Mouse (Mus musculus): Measurements from ENCODE around the gene Hfm1.

The Hfm1 gene

DNA sequence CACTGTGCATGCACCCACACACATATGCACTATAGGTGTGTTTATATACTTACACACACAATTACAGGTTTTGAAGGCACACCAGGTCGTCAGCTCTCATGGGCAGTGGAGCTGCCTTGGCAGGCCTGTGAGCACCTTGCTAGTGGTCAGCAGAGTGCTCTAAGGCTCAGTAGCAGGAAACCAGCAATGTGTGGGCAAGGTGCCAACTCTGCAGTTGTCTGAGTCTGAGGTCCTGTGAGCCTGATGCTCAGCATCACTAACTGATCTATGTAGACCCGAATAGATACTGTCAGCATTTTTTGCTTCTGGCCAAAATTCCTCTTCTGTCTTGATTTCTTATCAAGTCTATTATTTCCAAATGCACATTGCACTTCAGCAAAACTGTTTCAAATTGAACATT is 82.2 kb downstream of the Hfm1 start:
- no peak for DNase-seq (ENCODE audit: low spot score in 2 of 2)

DNA sequence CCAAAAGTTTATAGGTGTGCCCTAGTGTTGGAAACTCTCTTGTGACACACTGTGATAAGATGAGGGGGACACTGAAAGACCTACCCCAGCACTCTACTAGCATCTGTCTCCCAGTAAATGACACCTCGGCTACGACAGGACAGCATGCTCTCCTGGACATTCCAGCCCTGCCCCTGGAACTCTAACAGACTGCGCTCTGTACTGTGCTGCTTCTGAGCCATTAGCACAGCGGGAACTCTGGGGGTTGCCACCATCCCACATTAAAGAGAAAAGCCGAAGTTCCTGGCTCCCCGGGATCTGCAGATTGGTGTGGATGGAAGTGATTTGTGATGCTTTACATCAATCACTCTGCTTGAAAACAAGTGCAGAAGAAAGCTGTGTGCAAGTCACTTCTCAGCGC is 93.1 kb downstream of the Hfm1 start:
- DNase-seq (ENCODE audit: low spot score in 2 of 2): no peak

DNA sequence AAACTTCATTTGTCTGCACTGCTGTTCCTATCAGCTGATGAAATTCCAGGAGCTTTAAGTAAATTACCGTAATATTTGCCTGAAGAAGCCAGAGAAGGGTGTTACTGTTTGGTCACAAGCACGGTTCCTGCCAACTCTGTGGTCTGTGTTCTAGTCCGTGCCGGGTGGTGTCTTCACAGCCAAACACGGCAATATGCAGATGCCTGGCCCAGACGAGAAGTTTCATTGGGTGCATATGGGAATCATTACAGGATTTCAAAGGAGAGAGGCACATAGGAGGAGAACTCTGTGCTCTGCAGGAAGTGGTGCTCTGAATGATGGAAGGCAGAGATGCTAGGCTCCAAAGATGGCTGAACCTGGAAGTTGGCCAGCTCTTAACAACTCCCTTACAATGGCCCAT is 94.7 kb downstream of the Hfm1 start:
- no peak for DNase-seq (ENCODE audit: low spot score in 2 of 2)

DNA sequence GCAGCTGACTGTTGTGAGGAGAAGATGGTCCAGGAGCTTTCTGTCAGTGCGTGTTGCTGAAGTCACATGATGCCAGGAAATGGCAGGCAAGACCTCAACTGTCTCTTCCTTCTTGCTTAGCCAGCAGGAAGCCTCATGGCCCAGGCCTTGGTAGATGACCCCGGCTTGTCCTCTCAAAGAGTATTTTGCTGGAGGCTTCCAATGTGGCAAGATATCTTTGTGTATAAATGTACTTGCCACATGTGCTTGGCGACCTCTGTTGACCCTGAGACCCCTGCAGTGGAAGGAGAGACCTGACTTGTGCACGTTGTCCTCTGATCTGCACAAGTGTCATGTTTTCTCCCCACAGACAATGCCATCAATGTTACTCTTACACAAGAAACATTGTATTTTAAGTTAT is 95.3 kb downstream of the Hfm1 start:
- no peak for DNase-seq (ENCODE audit: low spot score in 2 of 2)

GRCm38 (mm10) chr5:106826740-106827139 is 99.4 kb downstream of the Hfm1 start:
- no peak for DNase-seq (ENCODE audit: low spot score in 2 of 2)

GRCm38 (mm10) chr5:106826044-106826443 is 100.1 kb downstream of the Hfm1 start:
- DNase-seq (ENCODE audit: low spot score in 2 of 2): no peak

DNA sequence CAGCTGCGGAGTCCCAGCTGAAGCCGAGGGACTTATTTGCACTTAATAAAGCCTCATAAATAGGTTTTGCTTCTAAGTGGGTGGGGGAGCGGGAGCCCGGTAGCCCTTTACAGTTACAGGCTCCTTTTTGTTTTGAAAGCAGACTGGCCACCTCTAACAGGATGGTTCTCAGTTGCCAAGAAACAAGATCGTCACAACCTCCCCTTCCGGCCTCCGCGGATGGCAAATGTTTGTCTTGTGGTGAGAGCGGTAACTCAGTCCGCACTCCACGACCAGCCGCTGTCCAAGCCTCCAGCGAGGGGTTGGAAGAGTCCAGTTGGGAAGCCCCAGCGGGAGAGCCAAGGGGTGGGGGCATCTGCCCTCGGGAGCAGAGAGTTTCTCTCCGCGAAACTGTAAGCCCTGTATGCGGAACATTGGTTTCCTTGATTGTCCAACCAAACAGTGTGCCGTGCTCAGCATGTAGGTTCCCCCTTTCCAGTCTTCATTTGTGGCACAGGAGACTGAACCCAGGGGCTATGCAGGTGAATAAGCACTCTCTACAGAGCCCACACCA is 100.7 kb downstream of the Hfm1 start:
- DNase-seq (ENCODE audit: low spot score in 2 of 2): no peak

DNA sequence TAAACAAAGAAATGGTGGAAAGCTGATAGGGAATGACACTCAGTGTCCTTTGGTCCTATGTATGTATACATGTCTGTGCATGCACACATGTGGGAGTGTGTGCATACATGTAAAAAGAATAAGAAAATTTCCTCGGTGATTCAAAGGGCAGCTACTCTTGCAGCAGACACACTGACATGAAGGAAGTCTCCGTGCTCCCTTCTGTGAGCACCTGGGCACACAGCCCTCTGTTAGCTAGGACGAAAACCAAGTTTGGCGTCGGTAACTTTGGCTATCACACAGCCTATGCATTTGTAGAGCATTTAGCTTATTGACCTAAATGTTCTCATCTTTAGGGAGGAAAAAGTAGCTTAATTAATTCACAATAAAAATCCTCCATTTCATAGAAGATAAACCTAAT is 101.4 kb downstream of the Hfm1 start:
- no peak for DNase-seq (ENCODE audit: low spot score in 2 of 2)

DNA sequence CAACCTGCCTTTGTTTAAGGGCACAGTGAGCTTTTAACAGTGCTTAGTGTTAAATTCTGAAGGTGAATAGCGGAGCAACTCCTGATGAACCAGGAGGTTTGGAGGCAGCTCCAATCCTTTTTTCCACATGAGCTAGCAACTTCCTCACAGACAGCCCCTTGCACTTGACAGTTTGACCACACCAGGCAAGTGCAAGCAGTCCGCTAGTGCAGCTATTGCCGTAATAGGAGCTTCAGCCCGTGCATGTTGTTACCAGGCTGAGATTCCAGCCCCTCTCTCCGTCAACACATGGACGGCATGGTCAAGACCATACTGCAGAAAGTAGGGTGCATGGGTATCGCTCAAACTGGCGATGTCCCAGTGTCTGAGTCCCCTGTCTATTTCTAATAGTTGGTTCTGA is 106.5 kb downstream of the Hfm1 start:
- no peak for DNase-seq (ENCODE audit: low spot score in 2 of 2)

DNA sequence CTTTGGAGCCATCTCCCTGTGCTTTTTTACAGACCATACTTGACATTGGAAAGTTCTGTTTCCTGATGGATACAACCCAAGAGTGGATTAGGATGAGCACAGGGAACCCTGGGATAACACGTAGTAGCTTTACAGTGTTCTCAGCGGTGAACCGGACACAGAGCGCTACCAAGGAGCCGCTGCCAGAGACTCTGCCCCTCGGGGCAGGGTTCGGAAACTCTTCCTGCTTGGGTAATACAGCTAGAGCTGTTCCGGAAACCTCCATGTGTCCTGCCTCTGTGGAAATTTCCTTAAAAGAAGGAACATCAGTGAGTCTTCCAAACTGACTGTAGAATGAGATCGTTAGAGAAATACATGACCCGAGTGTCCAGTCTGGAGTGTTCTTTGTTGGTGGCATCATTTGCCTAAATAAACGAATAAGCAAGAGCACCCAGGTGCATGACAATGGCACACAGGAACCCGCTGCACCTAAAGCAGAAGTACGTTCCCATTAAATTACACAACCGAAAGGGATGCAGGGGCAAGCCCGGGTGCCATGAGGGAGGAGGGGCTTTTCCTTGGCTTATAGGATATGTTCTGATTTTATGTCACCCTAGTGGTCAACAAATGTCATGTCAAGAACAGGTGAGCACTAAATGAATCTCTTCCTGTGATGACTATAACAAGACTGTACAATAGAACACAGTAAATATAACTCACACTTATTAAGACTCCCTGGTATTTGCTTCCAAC is 110.0 kb downstream of the Hfm1 start:
- no peak for DNase-seq (ENCODE audit: low spot score in 2 of 2)

DNA sequence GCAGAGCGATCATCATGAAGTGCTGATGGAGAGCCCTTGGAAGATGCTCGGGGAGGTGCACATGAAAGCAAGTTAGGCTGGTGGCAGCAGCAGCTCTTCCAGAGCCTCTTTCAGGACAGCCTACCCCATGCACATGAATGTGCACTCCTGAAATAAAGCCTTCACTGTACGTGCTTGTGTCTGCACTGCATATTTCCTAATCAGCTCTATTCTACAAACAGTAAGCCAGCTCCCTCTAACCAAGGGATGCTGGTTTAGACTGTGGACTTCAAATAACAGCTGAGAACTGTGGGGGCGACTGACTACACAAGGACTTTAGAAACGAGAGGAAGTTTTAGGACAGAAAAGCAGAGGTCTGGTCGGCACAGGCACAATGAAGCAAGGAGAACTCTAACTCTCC is 111.5 kb downstream of the Hfm1 start:
- DNase-seq (ENCODE audit: low spot score in 2 of 2): no peak

- peak; percentile 64 to 76 for DNase-seq (ENCODE audit: low spot score in 2 of 2)
These were observed 123.0 kb downstream of the Hfm1 start for GRCm38 (mm10) chr5:106803094-106803493.

DNA sequence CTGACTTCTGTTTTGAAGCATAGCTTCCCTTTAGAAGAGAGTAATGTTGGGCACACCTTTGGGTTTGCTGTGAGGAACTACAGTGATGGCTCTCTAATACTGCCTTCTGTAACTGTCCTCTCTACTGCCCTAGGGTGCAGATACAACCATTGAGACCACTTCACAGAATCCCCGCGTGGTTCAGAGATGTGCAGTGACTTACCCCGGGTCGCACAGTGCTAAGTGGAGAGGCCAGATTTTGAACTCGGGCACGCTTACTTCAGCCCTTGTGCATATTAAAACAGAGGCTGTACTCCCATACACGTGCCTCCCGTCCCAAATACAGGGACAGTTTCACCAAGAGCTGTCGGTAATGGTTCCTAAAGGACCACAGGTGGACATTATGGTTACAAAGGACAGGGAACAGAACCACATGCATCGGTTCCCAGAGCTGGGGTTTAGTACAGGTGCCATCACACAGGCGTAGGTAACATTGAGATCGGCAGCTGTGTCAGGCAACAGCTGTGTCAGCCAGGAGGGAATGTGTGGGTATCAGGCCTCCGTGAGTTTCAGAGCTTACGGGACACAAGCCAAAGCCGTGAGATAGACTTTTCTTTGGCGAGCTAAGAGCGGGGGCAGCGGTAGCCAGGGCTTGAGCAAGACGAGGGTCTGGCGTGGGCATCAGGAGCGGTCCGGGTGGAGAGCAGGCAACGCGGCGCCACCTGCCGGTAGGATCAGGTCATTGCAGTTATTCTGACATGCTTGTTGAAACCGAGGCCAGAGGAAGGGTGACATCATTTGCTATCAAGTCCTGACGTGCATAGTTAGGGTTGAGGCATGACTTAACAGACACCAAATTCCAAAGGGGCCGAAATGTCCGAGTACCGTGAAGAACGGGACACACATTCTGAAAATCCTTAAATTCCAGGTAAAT is 124.0 kb downstream of the Hfm1 start:
- peak; percentile 77 to 90 for DNase-seq (ENCODE audit: low spot score in 2 of 2)

DNA sequence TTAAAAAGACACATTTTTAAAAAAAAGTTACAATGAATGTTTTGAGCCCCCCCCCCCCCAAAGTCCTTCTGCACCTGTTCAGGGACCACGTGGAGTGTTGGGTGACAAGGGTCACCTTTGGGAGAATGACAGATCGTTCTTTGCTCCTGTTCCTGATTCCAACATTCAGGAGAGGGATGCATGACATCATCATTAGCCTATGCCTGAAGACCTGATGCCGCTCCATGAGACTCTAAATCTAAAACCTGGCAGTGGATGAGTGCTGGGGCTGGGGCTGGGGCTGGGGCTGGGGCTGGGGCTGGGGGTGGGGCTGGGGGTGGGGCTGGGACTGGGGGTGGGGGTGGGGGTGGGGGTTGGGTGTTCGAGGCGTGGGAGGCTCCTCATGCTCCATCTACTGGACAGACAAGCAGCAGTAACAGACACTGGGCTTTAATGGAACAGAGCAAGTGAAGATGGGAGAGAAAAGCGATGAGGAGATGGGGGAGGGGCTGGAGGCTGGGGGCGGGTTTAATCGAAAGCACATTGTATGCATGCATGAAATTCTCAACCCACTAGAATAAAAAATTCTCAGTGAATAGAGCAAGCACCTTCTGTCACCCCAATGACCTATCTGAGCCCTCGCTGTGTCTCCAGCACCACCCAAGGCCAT is 124.8 kb downstream of the Hfm1 start:
- DNase-seq (ENCODE audit: low spot score in 2 of 2): no peak

GRCm38 (mm10) chr5:106797896-106798295 is 128.2 kb downstream of the Hfm1 start:
- no peak for DNase-seq (ENCODE audit: low spot score in 2 of 2)

DNA sequence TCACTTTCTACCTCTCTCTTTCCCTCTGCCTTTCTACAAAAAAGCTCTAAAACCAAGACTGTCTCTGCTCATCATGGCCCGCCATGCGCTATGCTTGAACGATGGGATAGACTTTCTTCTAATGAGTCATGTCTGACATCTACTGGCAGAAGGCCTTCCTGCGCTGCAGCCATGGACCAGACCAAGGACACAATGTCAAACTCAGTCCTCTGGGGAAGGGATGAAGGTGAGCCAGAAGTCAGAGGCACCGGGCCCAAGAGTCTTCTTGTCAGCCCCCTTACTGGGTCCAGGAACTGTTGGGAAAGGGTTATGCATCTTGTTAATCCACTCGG is 134.9 kb downstream of the Hfm1 start:
- no peak for DNase-seq (ENCODE audit: low spot score in 2 of 2)

- no peak for DNase-seq (ENCODE audit: low spot score in 2 of 2)
These were observed 135.5 kb downstream of the Hfm1 start for GRCm38 (mm10) chr5:106790496-106791240.
